In the genomic region with DNA sequence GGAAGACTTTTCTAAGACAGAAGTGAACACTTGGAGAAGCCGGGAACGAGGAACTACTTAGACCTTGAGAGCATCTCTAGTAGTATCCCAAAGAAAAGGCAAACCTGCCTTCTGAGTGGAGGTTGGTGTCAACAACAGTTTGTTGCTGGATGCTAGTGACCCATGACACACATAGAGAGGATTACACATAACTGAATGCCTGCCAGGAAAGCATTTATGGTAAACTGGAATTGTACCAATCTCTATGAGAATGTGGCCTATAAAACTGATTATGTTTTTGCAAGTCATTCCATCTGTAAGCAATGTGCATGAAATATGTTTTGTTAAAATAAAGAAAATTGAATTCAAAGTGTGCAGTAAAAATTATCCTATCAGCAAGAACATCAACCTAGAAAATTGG, we compare ENCODE assay signal across 19 mouse cellular contexts.
DNase-seq lines count a peak whose midpoint lies in the region; ATAC-seq and TF ChIP-seq lines count a peak whose summit lies in the region.
"Had no signal": no experiment of that assay in that cellular context is flagged by ENCODE, and none has a peak within 500 bp of the region (broad histone marks: within the 10 kb centered on the region; RNA-seq: fewer than 3 reads in every experiment).

No protein-coding gene starts in this region.

- DNase-seq in liver, adult 2 months (ENCODE audit: extremely low read depth, low read depth, low spot score) = peak; percentile 14
- DNase-seq in liver, embryonic 11.5 days (ENCODE audit: low spot score) = no peak
- peak; percentile 58 for DNase-seq in adipocyte (ENCODE audit: low spot score)
- DNase-seq in spleen, postnatal 4 days (ENCODE audit: low spot score in 2 of 2) = no peak
- no peak for DNase-seq in Muller cell, postnatal 12 days (ENCODE audit: inconsistent ontology term)
- DNase-seq: adrenal gland, adult 8-10 months; adrenal gland, postnatal 25 days; cerebellum, adult 11 months; cerebellum, adult 18-20 months; cerebellum, adult 8-10 months; cerebellum, adult 9-11 months; cerebellum, postnatal 14 days; cerebellum, postnatal 36 days; embryo, embryonic 11 days; forebrain, postnatal 0 days had no signal

- no peak for TF ChIP-seq POLR2A in liver, adult 2 months (IDR thresholded peaks at IDR 0.05; ENCODE audit: extremely low read depth, insufficient read depth, low read length)

- no peaks in the 10 kb centered on the region for H3K27me3 ChIP-seq in liver, adult 2 months (ENCODE audit: control insufficient read depth, insufficient read depth, low read length)
- no peaks in the 10 kb centered on the region for H3K27me3 ChIP-seq in liver, embryonic 11.5 days (replicated peaks; ENCODE audit: control insufficient read depth, insufficient read depth, low read length)
- H3K27me3 ChIP-seq: embryonic facial prominence, embryonic 13.5 days; embryonic facial prominence, embryonic 15.5 days; forebrain, embryonic 13.5 days; forebrain, embryonic 15.5 days had no signal

- H3K4me1 ChIP-seq in liver, adult 2 months (ENCODE audit: control insufficient read depth, insufficient read depth, low read length) = no peaks in the 10 kb centered on the region
- H3K4me1 ChIP-seq in liver, embryonic 11.5 days (replicated peaks; ENCODE audit: control insufficient read depth, insufficient read depth, low read length) = no peaks in the 10 kb centered on the region
- H3K4me1 ChIP-seq: forebrain, embryonic 13.5 days; forebrain, embryonic 15.5 days had no signal

- H3K4me3 ChIP-seq in liver, adult 2 months (ENCODE audit: insufficient read depth, low read depth, low read length) = no peak overlapping the region
- no peak overlapping the region for H3K4me3 ChIP-seq in liver, embryonic 11.5 days (ENCODE audit: low read depth, low read length)
- H3K4me3 ChIP-seq: embryonic facial prominence, embryonic 13.5 days; embryonic facial prominence, embryonic 15.5 days; forebrain, embryonic 13.5 days; forebrain, embryonic 15.5 days had no signal

- H3K27ac ChIP-seq in liver, adult 2 months (replicated peaks; ENCODE audit: insufficient read depth, low read depth, low read length) = no peak overlapping the region
- no peak overlapping the region for H3K27ac ChIP-seq in liver, embryonic 11.5 days (ENCODE audit: low read depth, low read length)
- H3K27ac ChIP-seq: embryonic facial prominence, embryonic 13.5 days; embryonic facial prominence, embryonic 15.5 days; forebrain, embryonic 13.5 days; forebrain, embryonic 15.5 days had no signal

- ATAC-seq in liver, embryonic 11.5 days (replicated peaks; ENCODE audit: low FRiP score) = no peak
- ATAC-seq: forebrain, embryonic 13.5 days; forebrain, embryonic 15.5 days; forebrain, postnatal 0 days had no signal

- H3K79me2 ChIP-seq in liver, adult 2 months (ENCODE audit: control insufficient read depth, insufficient read depth, low read length) = no peaks in the 10 kb centered on the region

- no peaks in the 10 kb centered on the region for H3K36me3 ChIP-seq in liver, adult 2 months (ENCODE audit: control insufficient read depth, insufficient read depth, low read length)
- H3K36me3 ChIP-seq in liver, embryonic 11.5 days (ENCODE audit: control insufficient read depth, insufficient read depth, low read length) = no peaks in the 10 kb centered on the region
- H3K36me3 ChIP-seq: embryonic facial prominence, embryonic 13.5 days; embryonic facial prominence, embryonic 15.5 days; forebrain, embryonic 15.5 days had no signal

- H3K9ac ChIP-seq in liver, adult 2 months (ENCODE audit: low read depth, low read length) = no peak overlapping the region
- H3K9ac ChIP-seq in liver, embryonic 11.5 days (ENCODE audit: low read depth, low read length) = no peak overlapping the region
- H3K9ac ChIP-seq: embryonic facial prominence, embryonic 13.5 days; embryonic facial prominence, embryonic 15.5 days; forebrain, embryonic 13.5 days; forebrain, embryonic 15.5 days; forebrain, postnatal 0 days had no signal

- TF ChIP-seq CTCF in liver, adult 2 months (IDR thresholded peaks at IDR 0.05; ENCODE audit: low read depth, low read length) = no peak

- WGBS in liver, adult 2 months = 96% methylated on average over 2 of the region's 2 CpGs
- WGBS in liver, embryonic 11.5 days = 93% methylated on average over 2 of the region's 2 CpGs

- H3K9me3 ChIP-seq in liver, embryonic 11.5 days (ENCODE audit: control insufficient read depth, low read length) = no peaks in the 10 kb centered on the region
- H3K9me3 ChIP-seq: embryonic facial prominence, embryonic 13.5 days; embryonic facial prominence, embryonic 15.5 days; forebrain, embryonic 13.5 days; forebrain, embryonic 15.5 days had no signal

- no peak overlapping the region for H3K4me2 ChIP-seq in liver, embryonic 11.5 days
- H3K4me2 ChIP-seq: embryonic facial prominence, embryonic 13.5 days; embryonic facial prominence, embryonic 15.5 days; forebrain, embryonic 13.5 days; forebrain, embryonic 15.5 days had no signal

Comparison
In these comparisons a context has a peak if more than half of its experiments do, and no peak if none do; other contexts are left out.
1. DNase-seq: peak in liver, adult 2 months (single experiment) and adipocyte (single experiment); none in liver, embryonic 11.5 days (single experiment), spleen, postnatal 4 days (0 of 2) and Muller cell, postnatal 12 days (single experiment).